Mouse (Mus musculus) naive thymus-derived CD4-positive, alpha-beta T cell, adult 2 months (primary cell): Measurements from ENCODE around the gene Tbx19.

ENCODE experiments used
- DNase-seq: peaks from one replicate; pipeline ENCODE4 v3.0.0-alpha.2; 2011; ENCODE audit warnings: low read depth

The Tbx19 gene

GRCm38 (mm10) chr1:165184178-165184577 is 23.6 kb upstream of the Tbx19 start:
- no peak for DNase-seq

- DNase-seq = no peak
Observed at GRCm38 (mm10) chr1:165183400-165183799, 22.8 kb upstream of the Tbx19 start.

GRCm38 (mm10) chr1:165179321-165179720 is 18.7 kb upstream of the Tbx19 start:
- DNase-seq = no peak

GRCm38 (mm10) chr1:165178075-165178474 is 17.5 kb upstream of the Tbx19 start:
- DNase-seq = no peak

GRCm38 (mm10) chr1:165174059-165174616 is 13.6 kb upstream of the Tbx19 start:
- DNase-seq = peak; percentile 76

GRCm38 (mm10) chr1:165171277-165171676 is 10.7 kb upstream of the Tbx19 start:
- DNase-seq = no peak

- no peak for DNase-seq
Observed at GRCm38 (mm10) chr1:165170157-165170556, 9.6 kb upstream of the Tbx19 start.

GRCm38 (mm10) chr1:165169462-165169861 is 8.9 kb upstream of the Tbx19 start:
- DNase-seq = no peak

- DNase-seq = no peak
Observed at GRCm38 (mm10) chr1:165164920-165165319, 4.3 kb upstream of the Tbx19 start.

GRCm38 (mm10) chr1:165158841-165159240 is 1.7 kb downstream of the Tbx19 start:
- no peak for DNase-seq

GRCm38 (mm10) chr1:165154162-165154561 is 6.4 kb downstream of the Tbx19 start:
- DNase-seq = peak; percentile 47

GRCm38 (mm10) chr1:165151216-165151615 is 9.4 kb downstream of the Tbx19 start:
- peak; percentile 49 for DNase-seq

- no peak for DNase-seq
Observed at GRCm38 (mm10) chr1:165142343-165142916, 18.1 kb downstream of the Tbx19 start.

- DNase-seq = no peak
Observed at GRCm38 (mm10) chr1:165140227-165140626, 20.3 kb downstream of the Tbx19 start.

GRCm38 (mm10) chr1:165133858-165134257 is 26.7 kb downstream of the Tbx19 start:
- no peak for DNase-seq

- no peak for DNase-seq
Observed at GRCm38 (mm10) chr1:165133279-165133678, 27.3 kb downstream of the Tbx19 start.

- peak; percentile 86 for DNase-seq
Observed at GRCm38 (mm10) chr1:165132187-165132877, 28.2 kb downstream of the Tbx19 start.

GRCm38 (mm10) chr1:165129573-165129972 is 31.0 kb downstream of the Tbx19 start:
- DNase-seq = no peak

- no peak for DNase-seq
Observed at GRCm38 (mm10) chr1:165121096-165121495, 39.5 kb downstream of the Tbx19 start.

GRCm38 (mm10) chr1:165120349-165120898 is 40.1 kb downstream of the Tbx19 start:
- peak; percentile 90 for DNase-seq

- no peak for DNase-seq
Observed at GRCm38 (mm10) chr1:165119760-165120159, 40.8 kb downstream of the Tbx19 start.

- no peak for DNase-seq
Observed at GRCm38 (mm10) chr1:165119011-165119726, 41.4 kb downstream of the Tbx19 start.
